Mouse (Mus musculus) embryonic fibroblast, embryonic 13.5 days (primary cell): Measurements from ENCODE around the gene Cxcl12.

ENCODE experiments used
- CTCF ChIP-seq: IDR thresholded peaks from 2 replicates; pipeline ENCODE4 v1.5.1; 2011; ENCODE audit warnings: mild to moderate bottlenecking, control low read depth, low read length, moderate library complexity, borderline replicate concordance; ENCODE audit not compliant: insufficient read depth
- POLR2A ChIP-seq: IDR thresholded peaks from 2 replicates; pipeline ENCODE4 v1.6.1; 2011; ENCODE audit warnings: low read depth, mild to moderate bottlenecking, control low read depth, low read length, moderate library complexity

GRCm38 (mm10) chr6:117146951-117147350 is 21.4 kb upstream of the Cxcl12 start:
- TF ChIP-seq CTCF (no peak), POLR2A (no peak)
